Mouse (Mus musculus): ENCODE measurements around the gene Hoxd3.

- TF ChIP-seq POLR2A (IDR thresholded peaks at IDR 0.05; ENCODE audit: extremely low read depth, insufficient read depth, low read length) (no peak), CTCF (IDR thresholded peaks at IDR 0.05; ENCODE audit: low read depth, low read length) (peak; percentile 32; the same call in 1 of the 2 replicates)
Observed at GRCm38 (mm10) chr2:74694066-74694465, 17.7 kb upstream of the Hoxd3 start.
